In genomic region chr17:46033122-46033521, GRCm38 (mm10) we compare ENCODE assay signal across 8 mouse cellular contexts. TPM values are rescaled to one million over a fixed set of nuclear protein-coding genes. Genes with fewer than 3 reads are reported as not detected.
DNase-seq lines count a peak whose midpoint lies in the region; ATAC-seq lines count a peak whose summit lies in the region.

No protein-coding gene starts in this region.

- no peak overlapping the region; the same call in 1 of the 2 replicates for H3K4me3 ChIP-seq in lung, embryonic 15.5 days
- no peak overlapping the region for H3K4me3 ChIP-seq in limb, embryonic 10.5 days
- H3K4me3 ChIP-seq in stomach, embryonic 14.5 days (ENCODE audit: low read depth, low read length): no peak overlapping the region

- no peaks in the 10 kb centered on the region for H3K27me3 ChIP-seq in lung, embryonic 15.5 days
- H3K27me3 ChIP-seq in limb, embryonic 10.5 days (ENCODE audit: low read depth, poor library complexity, severe bottlenecking): peaks cover 14% of the 10 kb centered on the region
- H3K27me3 ChIP-seq in stomach, embryonic 14.5 days (ENCODE audit: control insufficient read depth, insufficient read depth, low read length): no peaks in the 10 kb centered on the region

- ATAC-seq in cerebellum, adult (ENCODE audit: insufficient number of reproducible peaks, low FRiP score, low TSS enrichment): no peak
- no peak for ATAC-seq in lung, embryonic 15.5 days (ENCODE audit: borderline replicate concordance, extremely low read depth, low FRiP score, low TSS enrichment)
- ATAC-seq in stomach, embryonic 14.5 days (ENCODE audit: insufficient number of reproducible peaks, insufficient read depth, low FRiP score, low read depth): no peak
- ATAC-seq in inflammation-experienced regulatory T-cells, adult 6 months: no peak

- peaks cover 40% of the 10 kb centered on the region for H3K4me1 ChIP-seq in lung, embryonic 15.5 days
- H3K4me1 ChIP-seq in limb, embryonic 10.5 days: peaks cover 45% of the 10 kb centered on the region
- H3K4me1 ChIP-seq in stomach, embryonic 14.5 days (ENCODE audit: control insufficient read depth, insufficient read depth, low read length): peaks cover 32% of the 10 kb centered on the region

- peak; percentile 42 to 52 for DNase-seq in cerebellum, postnatal 10 days
- DNase-seq in lung, postnatal 36 days: no peak
- no peak for DNase-seq in limb, embryonic 10.5 days (ENCODE audit: low spot score)
- DNase-seq in right cerebral cortex, adult 2 months (ENCODE audit: low spot score in 2 of 2): no peak

- H3K9me3 ChIP-seq in lung, embryonic 15.5 days: no peaks in the 10 kb centered on the region
- H3K9me3 ChIP-seq in limb, embryonic 10.5 days (replicated peaks): no peaks in the 10 kb centered on the region
- no peaks in the 10 kb centered on the region for H3K9me3 ChIP-seq in stomach, embryonic 14.5 days (ENCODE audit: control insufficient read depth, low read depth, low read length)

- no peak overlapping the region for H3K9ac ChIP-seq in lung, embryonic 15.5 days
- H3K9ac ChIP-seq in stomach, embryonic 14.5 days (replicated peaks; ENCODE audit: low read depth, low read length): no peak overlapping the region

- H3K4me2 ChIP-seq in lung, embryonic 15.5 days: peak overlapping the region; percentile 91
- peak overlapping the region; percentile 83 for H3K4me2 ChIP-seq in stomach, embryonic 14.5 days (replicated peaks; ENCODE audit: low read depth, low read length)

- 43% methylated on average over 6 of the region's 6 CpGs for WGBS in lung, embryonic 15.5 days
- 57% methylated on average over 6 of the region's 6 CpGs for WGBS in limb, embryonic 10.5 days
- WGBS in stomach, embryonic 14.5 days: 40% methylated on average over 6 of the region's 6 CpGs

- H3K36me3 ChIP-seq in lung, embryonic 15.5 days: no peaks in the 10 kb centered on the region
- H3K36me3 ChIP-seq in limb, embryonic 10.5 days: 0 out of 2 replicates have a peak, but pooled peaks cover 6% of the 10 kb centered on the region
- H3K36me3 ChIP-seq in stomach, embryonic 14.5 days (ENCODE audit: control insufficient read depth, insufficient read depth, low read length): no peaks in the 10 kb centered on the region

- peak overlapping the region; percentile 98; the same call in 1 of the 2 replicates for H3K27ac ChIP-seq in lung, embryonic 15.5 days
- H3K27ac ChIP-seq in limb, embryonic 10.5 days: peak overlapping the region; percentile 98; the same call in 1 of the 2 replicates
- no peak overlapping the region; the same call in 1 of the 2 replicates for H3K27ac ChIP-seq in stomach, embryonic 14.5 days (ENCODE audit: low read length)

RNA-seq across cellular contexts. Expression of gene Vegfa, which starts 1.0 kb away (rescaled TPM):
- 5.1 and 6.2 TPM in 2 replicates for polyA plus RNA-seq in lung, embryonic 15.5 days (2015; fragmentation: Nextera tagmentation; extraction: Ambion mirVana)
- polyA plus RNA-seq in limb, embryonic 10.5 days (2016; fragmentation: Nextera tagmentation; extraction: Ambion mirVana): 2.0 and 3.1 TPM in 2 replicates
- polyA plus RNA-seq in stomach, embryonic 14.5 days (2014; fragmentation: Nextera tagmentation; extraction: Ambion mirVana): 6.8 and 8.1 TPM in 2 replicates
- polyA plus RNA-seq in inflammation-experienced regulatory T-cells, adult 6 months (2017; shearing (Covaris generic)): not detected

Comparison
In these comparisons a context has a peak if more than half of its experiments do, and no peak if none do; other contexts are left out.
1. DNase-seq: peak in cerebellum, postnatal 10 days (2 of 2); none in lung, postnatal 36 days (single experiment), limb, embryonic 10.5 days (single experiment) and right cerebral cortex, adult 2 months (0 of 2).